ENCODE assay signal across 24 mouse cellular contexts in the genomic region with DNA sequence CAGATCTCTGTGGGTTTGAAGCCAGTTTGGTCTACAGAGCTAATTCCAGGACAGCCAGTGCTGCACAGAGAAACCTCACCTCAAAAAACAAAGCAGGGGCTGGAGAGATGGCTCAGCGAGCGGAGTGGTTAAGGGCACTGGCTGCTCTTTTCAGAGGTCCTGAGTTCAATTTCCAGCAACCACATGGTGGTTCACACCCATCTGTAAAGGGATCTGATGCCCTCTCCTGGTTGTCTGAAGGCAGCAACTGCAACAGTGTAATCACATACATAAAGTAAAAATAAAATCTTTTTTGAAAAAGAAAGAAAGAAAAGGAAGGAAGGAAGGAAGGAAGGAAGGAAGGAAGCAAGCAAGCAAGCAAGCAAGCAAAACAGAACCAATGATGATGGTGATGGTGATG. TPM values are rescaled to one million over a fixed set of nuclear protein-coding genes. Genes with fewer than 3 reads are reported as not detected.
DNase-seq lines count a peak whose midpoint lies in the region; ATAC-seq and TF ChIP-seq lines count a peak whose summit lies in the region.
"Had no signal": no experiment of that assay in that cellular context is flagged by ENCODE, and none has a peak within 500 bp of the region (broad histone marks: within the 10 kb centered on the region; RNA-seq: fewer than 3 reads in every experiment).

No protein-coding gene starts in this region.

- H3K27ac ChIP-seq in layer of hippocampus, adult 2 months = no peak overlapping the region
- H3K27ac ChIP-seq in forebrain, embryonic 13.5 days = no peak overlapping the region
- H3K27ac ChIP-seq: embryonic facial prominence, embryonic 13.5 days; forebrain, embryonic 10.5 days; hindbrain, embryonic 12.5 days; liver, embryonic 13.5 days had no signal

- no peak overlapping the region for H3K4me2 ChIP-seq in forebrain, embryonic 13.5 days
- H3K4me2 ChIP-seq: embryonic facial prominence, embryonic 13.5 days; heart, embryonic 11.5 days; hindbrain, embryonic 12.5 days; liver, embryonic 13.5 days had no signal

- WGBS in forebrain, embryonic 13.5 days = 71% methylated on average over 2 of the region's 2 CpGs

- TF ChIP-seq CTCF in layer of hippocampus, adult 2 months (conservative IDR thresholded peaks at IDR 0.05) = peak; percentile 44
- TF ChIP-seq CTCF in E14TG2a.4 (conservative IDR thresholded peaks at IDR 0.05; ENCODE audit: low read length) = 0 out of 2 replicates have a peak, but pooled peaks have one; percentile 10

- no peaks in the 10 kb centered on the region for H3K27me3 ChIP-seq in E14TG2a.4 (ENCODE audit: insufficient read depth, low read length)
- no peaks in the 10 kb centered on the region for H3K27me3 ChIP-seq in forebrain, embryonic 13.5 days
- H3K27me3 ChIP-seq: embryonic facial prominence, embryonic 13.5 days; hindbrain, embryonic 12.5 days; liver, embryonic 13.5 days had no signal

- H3K9ac ChIP-seq in forebrain, embryonic 13.5 days = no peak overlapping the region
- H3K9ac ChIP-seq: embryonic facial prominence, embryonic 13.5 days; hindbrain, embryonic 12.5 days; liver, embryonic 13.5 days had no signal

- ATAC-seq in forebrain, embryonic 13.5 days = no peak
- ATAC-seq: forebrain, embryonic 16.5 days had no signal

- H3K4me1 ChIP-seq in E14TG2a.4 (replicated peaks; ENCODE audit: low read depth, low read length) = no peaks in the 10 kb centered on the region
- H3K4me1 ChIP-seq in forebrain, embryonic 13.5 days = peaks cover 6% of the 10 kb centered on the region; the same call in 1 of the 2 replicates
- H3K4me1 ChIP-seq: liver, embryonic 13.5 days had no signal

- DNase-seq in layer of hippocampus, adult 2 months (ENCODE audit: low spot score in 2 of 2) = no peak
- no peak for DNase-seq in layer of hippocampus, adult 11-12 months (ENCODE audit: low spot score)
- DNase-seq in NIH3T3 (ENCODE audit: low read depth) = peak; percentile 51
- no peak for DNase-seq in adrenal gland, adult 8-10 months
- DNase-seq: adrenal gland, postnatal 36 days; cerebellum, adult 18-20 months; cerebellum, postnatal 10 days; heart, postnatal 36 days; kidney, adult 11 months; kidney, postnatal 36 days; layer of hippocampus, postnatal 36 days; left cerebral cortex, postnatal 4 days; liver, embryonic 13.5 days; lung, adult 18-20 months; lung, postnatal 10 days; midbrain, embryonic 14.5 days; right cerebral cortex, postnatal 4 days had no signal

- no peaks in the 10 kb centered on the region for H3K36me3 ChIP-seq in E14TG2a.4 (ENCODE audit: insufficient read depth, low read length)
- no peaks in the 10 kb centered on the region for H3K36me3 ChIP-seq in forebrain, embryonic 13.5 days (ENCODE audit: poor library complexity, severe bottlenecking)
- H3K36me3 ChIP-seq: embryonic facial prominence, embryonic 13.5 days; forebrain, embryonic 10.5 days; hindbrain, embryonic 12.5 days; liver, embryonic 13.5 days had no signal

- no peaks in the 10 kb centered on the region for H3K9me3 ChIP-seq in E14TG2a.4 (ENCODE audit: low read length)
- no peaks in the 10 kb centered on the region for H3K9me3 ChIP-seq in forebrain, embryonic 13.5 days (replicated peaks)
- H3K9me3 ChIP-seq: embryonic facial prominence, embryonic 13.5 days; forebrain, embryonic 10.5 days; hindbrain, embryonic 12.5 days; liver, embryonic 13.5 days had no signal

- no peak overlapping the region for H3K4me3 ChIP-seq in layer of hippocampus, adult 2 months
- H3K4me3 ChIP-seq in E14TG2a.4 (replicated peaks; ENCODE audit: low read length) = no peak overlapping the region
- H3K4me3 ChIP-seq in forebrain, embryonic 13.5 days = no peak overlapping the region
- H3K4me3 ChIP-seq: embryonic facial prominence, embryonic 13.5 days; forebrain, embryonic 10.5 days; hindbrain, embryonic 12.5 days; liver, embryonic 13.5 days had no signal

RNA-seq across cellular contexts. Expression of a gene that starts 26.5 kb away (rescaled TPM):
- 1 to 10 TPM; 7.4 to 8.1 TPM for total RNA-seq in layer of hippocampus, adult 2 months (2021)
- polyA plus RNA-seq in forebrain, embryonic 13.5 days (2015; fragmentation: Nextera tagmentation; extraction: Ambion mirVana) = 8.5 and 9.1 TPM in 2 replicates
- 10 to 100 TPM in 2 of 4 experiments, 1 to 10 TPM in 2; 7.6 to 11.8 (median 9.9) TPM for total RNA-seq in adrenal gland, adult 8-10 months (2022)
